Mouse (Mus musculus) erythroblast, embryonic 14.5 days (primary cell): ENCODE data around the gene Acer3.

Source experiments
- GATA1 ChIP-seq: IDR thresholded peaks from 2 replicates; pipeline ENCODE4 v1.6.1; 2012; ENCODE audit warnings: low read length, inconsistent platforms, mixed read lengths
- TAL1 ChIP-seq: IDR thresholded peaks from 3 replicates; pipeline ENCODE4 v1.6.1; 2012; ENCODE audit warnings: low read length, inconsistent platforms, mixed read lengths

DNA sequence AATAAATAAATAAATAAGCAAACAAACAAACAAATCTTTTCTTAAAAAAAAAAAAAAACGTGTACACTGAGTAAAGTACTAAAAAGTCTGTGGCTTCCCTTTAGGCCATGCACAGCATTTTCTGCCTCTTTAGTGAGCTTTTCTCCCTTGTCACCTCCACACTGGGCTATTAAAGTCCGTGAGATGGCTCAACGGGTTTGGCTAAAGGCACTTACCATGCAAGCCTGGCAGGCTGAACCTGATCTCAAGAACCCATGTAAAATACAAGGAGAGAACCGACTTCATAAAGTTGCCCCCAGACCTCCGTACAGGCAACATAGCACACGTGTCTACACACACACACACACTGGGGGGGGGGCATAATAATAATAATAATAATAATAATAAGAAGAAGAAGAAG lies 10.7 kb downstream of the Acer3 start:
- TF ChIP-seq GATA1 (no peak), TAL1 (no peak)
